Mouse (Mus musculus): ENCODE results near the gene Snx9.

GRCm38 (mm10) chr17:5903630-5904301 is 62.6 kb downstream of the Snx9 start:
- no peak for TF ChIP-seq MAZ (IDR thresholded peaks at IDR 0.05; ENCODE audit: low read depth, low read length)
- no peak for TF ChIP-seq USF1 (IDR thresholded peaks at IDR 0.05; ENCODE audit: low read depth, low read length)
- no peak for TF ChIP-seq NRF1 (IDR thresholded peaks at IDR 0.05; ENCODE audit: insufficient read depth, low read depth, low read length, poor library complexity, severe bottlenecking)
- TF ChIP-seq CTCF (IDR thresholded peaks at IDR 0.05 in 2 of 3, conservative IDR thresholded peaks at IDR 0.05 in 1 of 3; ENCODE audit: control insufficient read depth in 1 of 3, insufficient read depth in 1 of 3, low read depth in 2 of 3, low read length in 3 of 3, poor library complexity in 1 of 3, severe bottlenecking in 1 of 3) = no peak
- TF ChIP-seq EP300 (IDR thresholded peaks at IDR 0.05; ENCODE audit: low read depth in 1 of 2, low read length in 2 of 2) = no peak
- TF ChIP-seq POLR2A (IDR thresholded peaks at IDR 0.05; ENCODE audit: control insufficient read depth in 1 of 2, insufficient read depth in 1 of 2, low read depth in 1 of 2, low read length in 2 of 2, poor library complexity in 1 of 2) = no peak
- TF ChIP-seq MAFK (IDR thresholded peaks at IDR 0.05; ENCODE audit: borderline replicate concordance, low read depth, low read length) = no peak
- TF ChIP-seq GATA1 (IDR thresholded peaks at IDR 0.05; ENCODE audit: low read depth, low read length) = no peak
- TF ChIP-seq TBP (IDR thresholded peaks at IDR 0.05; ENCODE audit: low read depth, low read length) = no peak
- no peak for TF ChIP-seq SIN3A (IDR thresholded peaks at IDR 0.05; ENCODE audit: low read length)
- no peak for TF ChIP-seq JUND (IDR thresholded peaks at IDR 0.05; ENCODE audit: low read depth, low read length)
